10 mouse cellular contexts compared by ENCODE assay signal in the genomic region with DNA sequence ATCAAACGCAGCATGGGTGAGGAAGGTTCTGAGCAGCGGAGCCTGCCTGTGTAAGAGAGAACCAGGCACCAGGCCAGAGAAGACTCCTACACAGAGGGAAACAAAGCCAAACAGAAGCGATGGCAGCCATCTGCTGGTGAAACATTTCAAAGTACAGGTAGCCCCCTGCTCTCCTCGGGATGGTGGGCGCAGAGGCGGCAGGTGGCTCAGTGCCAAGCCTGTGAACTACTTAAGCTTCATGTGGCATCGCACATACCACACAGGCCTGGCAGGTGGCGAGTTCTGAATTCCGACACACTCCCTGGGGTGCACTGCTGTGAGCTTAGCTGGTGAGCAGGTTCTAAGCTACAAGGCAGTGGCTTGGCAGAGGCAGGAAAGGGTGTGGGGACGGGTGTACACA. TPM values are rescaled to one million over a fixed set of nuclear protein-coding genes. Genes with fewer than 3 reads are reported as not detected.
DNase-seq lines count a peak whose midpoint lies in the region; ATAC-seq lines count a peak whose summit lies in the region.
"Had no signal": no experiment of that assay in that cellular context is flagged by ENCODE, and none has a peak within 500 bp of the region (broad histone marks: within the 10 kb centered on the region; RNA-seq: fewer than 3 reads in every experiment).

No protein-coding gene starts in this region.

- no peak for DNase-seq in hindbrain, embryonic 11.5 days (ENCODE audit: low spot score)
- peak; percentile 75 to 78 for DNase-seq in layer of hippocampus, postnatal 25 days (ENCODE audit: extremely low spot score in 1 of 2, low spot score in 1 of 2)
- peak; percentile 92 for DNase-seq in right cerebral cortex, postnatal 25 days
- no peak for DNase-seq in gastrocnemius, postnatal 36 days
- DNase-seq in lung, postnatal 14 days, result no peak
- DNase-seq: adrenal gland, postnatal 25 days; liver, embryonic 13.5 days had no signal

- intact Hi-C loops in gastrocnemius, postnatal 36 days (cut with DNase I), result no loop called here

- H3K4me1 ChIP-seq in hindbrain, embryonic 16.5 days (ENCODE audit: control insufficient read depth, insufficient read depth, low read depth, low read length), result no peaks in the 10 kb centered on the region; the same call in 1 of the 2 replicates
- no peaks in the 10 kb centered on the region for H3K4me1 ChIP-seq in hindbrain, embryonic 11.5 days (replicated peaks; ENCODE audit: control insufficient read depth, insufficient read depth, low read length)
- H3K4me1 ChIP-seq: liver, embryonic 13.5 days had no signal

- no peaks in the 10 kb centered on the region for H3K9me3 ChIP-seq in hindbrain, embryonic 16.5 days (ENCODE audit: control insufficient read depth, low read length)
- no peaks in the 10 kb centered on the region for H3K9me3 ChIP-seq in hindbrain, embryonic 11.5 days (ENCODE audit: control insufficient read depth, low read length)
- H3K9me3 ChIP-seq: liver, embryonic 13.5 days had no signal

- H3K27ac ChIP-seq in hindbrain, embryonic 16.5 days (ENCODE audit: low read depth, low read length), result no peak overlapping the region
- H3K27ac ChIP-seq in hindbrain, embryonic 11.5 days (ENCODE audit: low read depth, low read length), result no peak overlapping the region
- H3K27ac ChIP-seq: liver, embryonic 13.5 days had no signal

- ATAC-seq in hindbrain, embryonic 16.5 days, result peak; percentile 50
- ATAC-seq in hindbrain, embryonic 11.5 days (ENCODE audit: low FRiP score), result no peak
- peak; percentile 92 for ATAC-seq in frontal cortex, adult (ENCODE audit: low TSS enrichment)
- ATAC-seq in megakaryocyte, adult 5-6 weeks (ENCODE audit: poor library complexity, severe bottlenecking), result no peak

- H3K4me3 ChIP-seq in hindbrain, embryonic 16.5 days (ENCODE audit: low read length), result no peak overlapping the region
- H3K4me3 ChIP-seq in hindbrain, embryonic 11.5 days (ENCODE audit: low read depth, low read length), result no peak overlapping the region
- H3K4me3 ChIP-seq: liver, embryonic 13.5 days had no signal

- H3K27me3 ChIP-seq in hindbrain, embryonic 16.5 days (replicated peaks; ENCODE audit: control insufficient read depth, insufficient read depth, low read length), result no peaks in the 10 kb centered on the region
- no peaks in the 10 kb centered on the region for H3K27me3 ChIP-seq in hindbrain, embryonic 11.5 days (ENCODE audit: control insufficient read depth, insufficient read depth, low read length)
- H3K27me3 ChIP-seq: liver, embryonic 13.5 days had no signal

- H3K36me3 ChIP-seq in hindbrain, embryonic 16.5 days (ENCODE audit: control insufficient read depth, insufficient read depth, low read length), result no peaks in the 10 kb centered on the region
- H3K36me3 ChIP-seq in hindbrain, embryonic 11.5 days (ENCODE audit: control insufficient read depth, insufficient read depth, low read length), result no peaks in the 10 kb centered on the region
- H3K36me3 ChIP-seq: liver, embryonic 13.5 days had no signal

- no peak overlapping the region for H3K4me2 ChIP-seq in hindbrain, embryonic 16.5 days (ENCODE audit: low read length)
- no peak overlapping the region for H3K4me2 ChIP-seq in hindbrain, embryonic 11.5 days (replicated peaks; ENCODE audit: low read depth, low read length)
- H3K4me2 ChIP-seq: liver, embryonic 13.5 days had no signal

- 62% methylated on average over 10 of the region's 10 CpGs for WGBS in hindbrain, embryonic 16.5 days
- 91% methylated on average over 10 of the region's 10 CpGs for WGBS in hindbrain, embryonic 11.5 days

- no peak overlapping the region for H3K9ac ChIP-seq in hindbrain, embryonic 16.5 days (ENCODE audit: low read depth, low read length)
- H3K9ac ChIP-seq in hindbrain, embryonic 11.5 days (ENCODE audit: low read depth, low read length), result no peak overlapping the region
- H3K9ac ChIP-seq: liver, embryonic 13.5 days had no signal

RNA-seq across cellular contexts. Expression of a gene that starts 9.5 kb away (rescaled TPM):
- polyA plus RNA-seq in hindbrain, embryonic 16.5 days (2015; fragmentation: Nextera tagmentation; extraction: Ambion mirVana), result 0.07 and 0.10 TPM in 2 replicates
- polyA plus RNA-seq in hindbrain, embryonic 11.5 days (2014; fragmentation: Nextera tagmentation; extraction: Ambion mirVana), result 0.17 TPM in 1 of 2 replicates, not detected in the other
- total RNA-seq in layer of hippocampus, postnatal 25 days (2021), result not detected
- total RNA-seq in gastrocnemius, postnatal 36 days (2021), result not detected
- total RNA-seq in megakaryocyte, adult 5-6 weeks (2015), result not detected in 2 replicates
- not detected in 2 replicates for total RNA-seq in megakaryocyte, adult 5-6 weeks (2017)
- total RNA-seq: adrenal gland, postnatal 25 days had no signal
- polyA plus RNA-seq: liver, embryonic 13.5 days had no signal

Comparison
In these comparisons a context has a peak if more than half of its experiments do, and no peak if none do; other contexts are left out.
1. ATAC-seq: peak in hindbrain, embryonic 16.5 days (single experiment) and frontal cortex, adult (single experiment); none in hindbrain, embryonic 11.5 days (single experiment) and megakaryocyte, adult 5-6 weeks (single experiment).
2. DNase-seq: peak in layer of hippocampus, postnatal 25 days (2 of 2) and right cerebral cortex, postnatal 25 days (single experiment); none in hindbrain, embryonic 11.5 days (single experiment), gastrocnemius, postnatal 36 days (0 of 2) and lung, postnatal 14 days (single experiment).